Mouse (Mus musculus) G1E (cell line): ENCODE measurements around the gene Rcbtb2.

Experiments
- CTCF ChIP-seq: IDR thresholded peaks from 2 replicates; pipeline ENCODE4 v1.5.1; 2012; ENCODE audit warnings: low read depth, low read length, inconsistent platforms, mixed read lengths
- GATA1 ChIP-seq: IDR thresholded peaks from 2 replicates; pipeline ENCODE4 v1.6.1; 2012; ENCODE audit warnings: borderline replicate concordance, low read length, inconsistent platforms, mixed read lengths
- POLR2AphosphoS5 ChIP-seq: IDR thresholded peaks from 2 replicates; pipeline ENCODE4 v1.6.1; 2012; ENCODE audit warnings: low read depth, low read length, inconsistent platforms; ENCODE audit not compliant: insufficient replicate concordance

DNA sequence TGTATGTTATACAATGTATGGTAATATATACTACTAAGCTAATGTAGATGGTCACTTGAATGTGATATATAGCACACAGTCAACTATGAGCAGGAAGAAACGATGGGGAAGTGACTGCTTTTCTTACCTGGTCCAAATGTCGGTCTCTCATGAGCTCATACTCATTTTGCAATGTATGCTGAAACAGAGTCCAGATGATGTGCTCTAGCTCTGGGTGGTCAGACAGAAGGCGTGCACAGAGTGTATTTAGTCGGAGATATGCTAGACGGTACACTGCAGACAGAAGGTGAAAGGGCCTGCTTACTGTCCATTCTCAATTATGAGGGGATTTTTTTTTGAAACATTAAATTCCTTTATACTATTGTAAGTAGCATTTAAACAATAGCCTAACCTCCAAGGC, 88.6 kb downstream of the Rcbtb2 start:
- TF ChIP-seq CTCF (no peak), GATA1 (no peak), POLR2AphosphoS5 (no peak)
